Mouse (Mus musculus) left cerebral cortex, postnatal 25 days (tissue): ENCODE data around the gene Fas. TPM values are rescaled to one million over a fixed set of nuclear protein-coding genes. Genes with fewer than 3 reads are reported as not detected.

Experiments
- DNase-seq, 2 experiments: peaks; one replicate each; pipeline ENCODE4 v3.0.0; 2022; ENCODE audit warnings: low spot score in 2 of 2, mixed read lengths in 1 of 2
- intact Hi-C: fragments of 180-260 bp; cut with DNase I; formaldehyde crosslinking; loops from one replicate; pipeline ENCODE4 v1.15.1; 2025
- total RNA-seq, 2 experiments: library from RNA; stranded (reverse); gene quantifications; 2 replicates each; pipeline ENCODE4 v1.2.3; 2021

Gene Fas
- 1 to 10 TPM; 1.3 to 1.4 TPM for total RNA-seq

- intact Hi-C loops = no loop called here
- DNase-seq = peak; percentile 15 to 32
Measured at GRCm38 (mm10) chr19:34289948-34290789, at the start of gene Fas. Gene Fas (plus strand): TSS chr19:34290666.

GRCm38 (mm10) chr19:34241247-34241915, 49.1 kb upstream of the Fas start:
- DNase-seq = peak in 1 of 2 experiments; percentile 41
- intact Hi-C loops = loop anchor here (5.0 to 10.0 kb wide), 4 partner anchors 91 to 423 kb away; partner anchors contain the start of gene Ifit2

- DNase-seq = no peak
- intact Hi-C loops = loop anchor here (5.0 to 10.0 kb wide), 4 partner anchors 89 to 422 kb away; partner anchors contain the start of gene Ifit2
Measured at GRCm38 (mm10) chr19:34242925-34243324, 47.5 kb upstream of the Fas start.

- intact Hi-C loops = loop anchor here (2.0 to 10.0 kb wide), 5 partner anchors 41 to 421 kb away; partner anchors contain the start of gene Ifit2
- peak; percentile 58 to 78 for DNase-seq
Measured at GRCm38 (mm10) chr19:34244056-34244455, 46.4 kb upstream of the Fas start.

- intact Hi-C loops = loop anchor here (5.0 to 10.0 kb wide), 2 partner anchors 229 to 416 kb away; partner anchors contain the start of gene Ch25h
Measured at GRCm38 (mm10) chr19:34248558-34248957, 41.9 kb upstream of the Fas start.

GRCm38 (mm10) chr19:34250621-34251020, 39.8 kb upstream of the Fas start:
- DNase-seq = no peak
- intact Hi-C loops = no loop called here

More at GRCm38 (mm10) chr19:34248558-34248957, 41.9 kb upstream of the Fas start:
- DNase-seq = no peak

- intact Hi-C loops = no loop called here
- DNase-seq = no peak
Measured at GRCm38 (mm10) chr19:34251900-34252299, 38.6 kb upstream of the Fas start.

- no peak for DNase-seq
- intact Hi-C loops = no loop called here
Measured at GRCm38 (mm10) chr19:34252450-34252849, 38.0 kb upstream of the Fas start.

GRCm38 (mm10) chr19:34254101-34254879, 36.2 kb upstream of the Fas start:
- peak in 1 of 2 experiments; percentile 32 for DNase-seq
- intact Hi-C loops = no loop called here

GRCm38 (mm10) chr19:34254880-34255681, 35.4 kb upstream of the Fas start, which contains the start of gene Acta2:
Gene Acta2 (minus strand): TSS chr19:34255590.
- intact Hi-C loops = no loop called here

GRCm38 (mm10) chr19:34256149-34256548, 34.3 kb upstream of the Fas start:
- no peak for DNase-seq
- intact Hi-C loops = no loop called here

More at GRCm38 (mm10) chr19:34254880-34255681, 35.4 kb upstream of the Fas start, which contains the start of gene Acta2:
- no peak for DNase-seq

GRCm38 (mm10) chr19:34256936-34257335, 33.5 kb upstream of the Fas start:
- intact Hi-C loops = no loop called here
- no peak for DNase-seq

GRCm38 (mm10) chr19:34262273-34262974, 28.0 kb upstream of the Fas start:
- no peak for DNase-seq
- intact Hi-C loops = no loop called here

GRCm38 (mm10) chr19:34265604-34266193, 24.8 kb upstream of the Fas start:
- intact Hi-C loops = no loop called here
- DNase-seq = no peak

- intact Hi-C loops = no loop called here
- DNase-seq = no peak
Measured at GRCm38 (mm10) chr19:34268991-34269390, 21.5 kb upstream of the Fas start.

GRCm38 (mm10) chr19:34270106-34270726, 20.2 kb upstream of the Fas start:
- intact Hi-C loops = no loop called here
- no peak for DNase-seq

GRCm38 (mm10) chr19:34270824-34271464, 19.5 kb upstream of the Fas start:
- intact Hi-C loops = no loop called here
- DNase-seq = no peak
